Mouse (Mus musculus): ENCODE measurements around the gene Pxmp4.

DNA sequence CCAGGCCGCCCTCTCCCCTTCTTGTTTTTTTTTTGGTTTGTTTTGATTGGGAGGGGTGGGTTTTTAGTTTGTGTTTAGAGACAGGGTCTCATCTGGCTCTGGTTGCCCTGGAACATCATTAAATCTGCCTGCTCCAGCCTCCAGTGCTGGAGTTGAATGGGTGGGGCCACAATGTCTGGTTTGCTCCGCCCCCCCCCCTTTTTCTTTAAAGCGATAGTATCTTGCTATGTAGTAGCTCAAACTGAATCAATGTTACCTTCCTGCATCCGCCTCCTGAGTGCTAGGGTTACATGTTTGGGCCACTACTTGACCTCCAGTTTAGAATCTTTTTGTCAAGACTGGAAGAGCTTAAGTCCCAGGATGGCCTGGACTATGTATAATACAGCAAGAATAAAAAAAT is 32.2 kb downstream of the Pxmp4 start:
- TF ChIP-seq CTCF (IDR thresholded peaks at IDR 0.05; ENCODE audit: low read depth) (no peak), EP300 (IDR thresholded peaks at IDR 0.05; ENCODE audit: low read depth) (no peak)
